8 mouse cellular contexts compared by ENCODE assay signal in the genomic region with DNA sequence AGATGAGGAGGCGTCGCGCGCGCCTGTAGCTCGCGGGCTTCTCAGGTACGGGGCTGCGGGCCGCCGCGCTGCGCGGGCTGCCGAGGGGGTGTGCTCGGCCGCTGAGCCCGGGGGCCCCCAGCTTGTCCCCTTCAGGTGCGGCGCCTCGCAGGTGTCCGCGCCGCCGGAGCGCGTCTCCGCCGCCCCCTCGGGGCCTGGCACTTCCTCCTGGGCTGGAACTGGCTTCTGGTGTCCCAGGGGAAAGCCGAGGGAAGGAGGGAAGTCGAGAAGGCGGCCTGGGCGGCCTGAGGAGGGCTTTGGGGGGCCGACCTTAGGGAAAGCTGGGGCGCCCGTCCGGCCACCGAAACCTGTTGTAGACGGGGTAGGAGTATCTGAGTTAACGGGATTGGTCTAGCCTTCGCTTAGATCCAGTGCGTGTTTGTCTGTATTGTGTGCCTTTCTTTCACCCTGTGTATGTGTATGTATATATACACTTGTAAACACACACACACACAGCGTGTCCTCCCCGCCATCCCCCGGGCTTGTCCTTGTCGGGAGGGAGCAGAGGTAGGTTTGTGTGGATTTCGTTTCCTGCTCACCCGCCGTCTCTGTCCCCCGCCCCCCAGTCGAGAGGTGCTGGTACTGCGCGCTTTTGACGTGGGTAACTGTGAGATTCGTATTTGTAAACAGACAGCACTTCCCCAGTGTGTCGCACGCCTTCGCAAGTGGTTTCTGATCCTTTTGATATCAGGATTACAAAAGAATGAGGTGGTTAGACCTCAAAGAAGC. TPM values are rescaled to one million over a fixed set of nuclear protein-coding genes. Genes with fewer than 3 reads are reported as not detected.
A peak's percentile ranks its signal among the peaks of the same experiment; 100 is the strongest.
DNase-seq lines count a peak whose midpoint lies in the region; ATAC-seq and TF ChIP-seq lines count a peak whose summit lies in the region.

No protein-coding gene starts in this region.

- H3K4me1 ChIP-seq in E14TG2a.4 (replicated peaks; ENCODE audit: low read depth, low read length) = peaks cover 13% of the 10 kb centered on the region
- H3K4me1 ChIP-seq in forebrain, embryonic 11.5 days (replicated peaks; ENCODE audit: control insufficient read depth, insufficient read depth, low read length) = no peaks in the 10 kb centered on the region; the same call in 1 of the 2 replicates
- peaks cover 15% of the 10 kb centered on the region for H3K4me1 ChIP-seq in heart, embryonic 16.5 days (ENCODE audit: control insufficient read depth, insufficient read depth, low read length)
- peaks cover 35% of the 10 kb centered on the region for H3K4me1 ChIP-seq in liver, embryonic 15.5 days (replicated peaks)
- no peaks in the 10 kb centered on the region for H3K4me1 ChIP-seq in neural tube, embryonic 11.5 days (ENCODE audit: control insufficient read depth, insufficient read depth, low read length)
- peaks cover 2% of the 10 kb centered on the region; the same call in 1 of the 2 replicates for H3K4me1 ChIP-seq in stomach, postnatal 0 days (replicated peaks; ENCODE audit: control insufficient read depth, insufficient read depth)

- no peak for TF ChIP-seq CTCF in E14TG2a.4 (conservative IDR thresholded peaks at IDR 0.05; ENCODE audit: low read length)
- TF ChIP-seq CTCF in stomach, postnatal 0 days (IDR thresholded peaks at IDR 0.05; ENCODE audit: low read depth) = peak; percentile 28

- peak overlapping the region; percentile 81 for H3K4me2 ChIP-seq in forebrain, embryonic 11.5 days (ENCODE audit: low read depth, low read length, severe bottlenecking)
- peak overlapping the region; percentile 78 for H3K4me2 ChIP-seq in heart, embryonic 16.5 days (ENCODE audit: low read depth, low read length)
- peak overlapping the region; percentile 96 for H3K4me2 ChIP-seq in liver, embryonic 15.5 days
- H3K4me2 ChIP-seq in neural tube, embryonic 11.5 days (ENCODE audit: low read depth) = peak overlapping the region; percentile 80
- H3K4me2 ChIP-seq in stomach, postnatal 0 days (replicated peaks; ENCODE audit: low read depth) = peak overlapping the region; percentile 80

- peak overlapping the region; percentile 99 for H3K9ac ChIP-seq in forebrain, embryonic 11.5 days (ENCODE audit: low read length)
- H3K9ac ChIP-seq in heart, embryonic 16.5 days (ENCODE audit: low read length) = peak overlapping the region; percentile 97
- peak overlapping the region; percentile 89 for H3K9ac ChIP-seq in liver, embryonic 15.5 days
- peak overlapping the region; percentile 97 for H3K9ac ChIP-seq in neural tube, embryonic 11.5 days (ENCODE audit: low read length)
- peak overlapping the region; percentile 93 for H3K9ac ChIP-seq in stomach, postnatal 0 days (ENCODE audit: low read length)

- ATAC-seq in forebrain, embryonic 11.5 days (replicated peaks; ENCODE audit: low FRiP score) = peak; percentile 60
- peak; percentile 57 for ATAC-seq in heart, embryonic 16.5 days (replicated peaks; ENCODE audit: extremely low read depth, insufficient read depth, low FRiP score)
- ATAC-seq in liver, embryonic 15.5 days (ENCODE audit: insufficient read depth) = peak; percentile 67
- ATAC-seq in neural tube, embryonic 11.5 days (ENCODE audit: insufficient read depth, low FRiP score, low TSS enrichment) = peak; percentile 65
- ATAC-seq in stomach, postnatal 0 days (ENCODE audit: low FRiP score, low TSS enrichment) = peak; percentile 61

- TF ChIP-seq EP300 in stomach, postnatal 0 days (optimal IDR thresholded peaks at IDR 0.05) = no peak

- WGBS in forebrain, embryonic 11.5 days = under 1% methylated on average over 45 of the region's 59 CpGs
- WGBS in heart, embryonic 16.5 days = under 1% methylated on average over 59 of the region's 59 CpGs
- WGBS in liver, embryonic 15.5 days (ENCODE audit: insufficient replicate concordance) = under 1% methylated on average over 59 of the region's 59 CpGs
- under 1% methylated on average over 56 of the region's 59 CpGs for WGBS in neural tube, embryonic 11.5 days
- under 1% methylated on average over 45 of the region's 59 CpGs for WGBS in stomach, postnatal 0 days

- DNase-seq in c-Kit-positive CD71-negative TER-119-negative erythroid progenitor cells, embryonic 14.5 days (ENCODE audit: low read depth) = peak; percentile 51
- peak; percentile 81 for DNase-seq in forebrain, embryonic 11.5 days (ENCODE audit: low spot score)
- DNase-seq in kidney, postnatal 36 days = peak; percentile 56 to 77
- DNase-seq in neural tube, embryonic 11.5 days (ENCODE audit: low spot score) = peak; percentile 74
- DNase-seq in stomach, postnatal 0 days (ENCODE audit: low spot score) = peak; percentile 69

- no peaks in the 10 kb centered on the region for H3K9me3 ChIP-seq in E14TG2a.4 (ENCODE audit: low read length)
- no peaks in the 10 kb centered on the region for H3K9me3 ChIP-seq in forebrain, embryonic 11.5 days (ENCODE audit: control insufficient read depth, low read length)
- no peaks in the 10 kb centered on the region for H3K9me3 ChIP-seq in heart, embryonic 16.5 days (replicated peaks; ENCODE audit: control insufficient read depth, low read length)
- no peaks in the 10 kb centered on the region for H3K9me3 ChIP-seq in liver, embryonic 15.5 days (replicated peaks)
- no peaks in the 10 kb centered on the region for H3K9me3 ChIP-seq in neural tube, embryonic 11.5 days (ENCODE audit: control insufficient read depth, low read length)
- no peaks in the 10 kb centered on the region for H3K9me3 ChIP-seq in stomach, postnatal 0 days (ENCODE audit: control insufficient read depth, low read length)

- peak overlapping the region; percentile 94 for H3K4me3 ChIP-seq in E14TG2a.4 (replicated peaks; ENCODE audit: low read length)
- H3K4me3 ChIP-seq in forebrain, embryonic 11.5 days (ENCODE audit: low read depth, low read length) = peak overlapping the region; percentile 99
- H3K4me3 ChIP-seq in heart, embryonic 16.5 days (ENCODE audit: low read length) = peak overlapping the region; percentile 97
- peak overlapping the region; percentile 99 for H3K4me3 ChIP-seq in liver, embryonic 15.5 days (replicated peaks)
- peak overlapping the region; percentile 95 for H3K4me3 ChIP-seq in neural tube, embryonic 11.5 days (ENCODE audit: low read depth, low read length)
- peak overlapping the region; percentile 97 for H3K4me3 ChIP-seq in stomach, postnatal 0 days (ENCODE audit: low read depth, low read length)

- peak overlapping the region; percentile 99 for H3K27ac ChIP-seq in forebrain, embryonic 11.5 days (ENCODE audit: low read depth, low read length)
- H3K27ac ChIP-seq in heart, embryonic 16.5 days (ENCODE audit: low read length) = peak overlapping the region; percentile 97
- peak overlapping the region; percentile 91 for H3K27ac ChIP-seq in liver, embryonic 15.5 days (replicated peaks)
- peak overlapping the region; percentile 96 for H3K27ac ChIP-seq in neural tube, embryonic 11.5 days (ENCODE audit: low read depth, low read length)
- peak overlapping the region; percentile 96 for H3K27ac ChIP-seq in stomach, postnatal 0 days (replicated peaks)

- H3K27me3 ChIP-seq in E14TG2a.4 (ENCODE audit: insufficient read depth, low read length) = peaks cover 11% of the 10 kb centered on the region; the same call in 1 of the 2 replicates
- H3K27me3 ChIP-seq in forebrain, embryonic 11.5 days (ENCODE audit: control insufficient read depth, insufficient read depth, low read length) = no peaks in the 10 kb centered on the region
- no peaks in the 10 kb centered on the region for H3K27me3 ChIP-seq in heart, embryonic 16.5 days (ENCODE audit: control insufficient read depth, insufficient read depth, low read length)
- H3K27me3 ChIP-seq in liver, embryonic 15.5 days = no peaks in the 10 kb centered on the region
- H3K27me3 ChIP-seq in neural tube, embryonic 11.5 days (ENCODE audit: control insufficient read depth, insufficient read depth, low read length) = no peaks in the 10 kb centered on the region
- H3K27me3 ChIP-seq in stomach, postnatal 0 days (ENCODE audit: control insufficient read depth, insufficient read depth, low read length) = no peaks in the 10 kb centered on the region

- no peaks in the 10 kb centered on the region for H3K36me3 ChIP-seq in E14TG2a.4 (ENCODE audit: insufficient read depth, low read length)
- no peaks in the 10 kb centered on the region; the same call in 1 of the 2 replicates for H3K36me3 ChIP-seq in forebrain, embryonic 11.5 days (ENCODE audit: control insufficient read depth, insufficient read depth, low read length)
- H3K36me3 ChIP-seq in heart, embryonic 16.5 days (ENCODE audit: control insufficient read depth, insufficient read depth) = peaks cover 4% of the 10 kb centered on the region; the same call in 1 of the 2 replicates
- 0 out of 2 replicates have a peak, but pooled peaks cover 2% of the 10 kb centered on the region for H3K36me3 ChIP-seq in liver, embryonic 15.5 days (replicated peaks)
- no peaks in the 10 kb centered on the region for H3K36me3 ChIP-seq in neural tube, embryonic 11.5 days (ENCODE audit: control insufficient read depth, insufficient read depth, low read length)
- H3K36me3 ChIP-seq in stomach, postnatal 0 days (ENCODE audit: control insufficient read depth, insufficient read depth, low read length) = no peaks in the 10 kb centered on the region

RNA-seq across cellular contexts. Expression of a gene that starts 1.1 kb away (rescaled TPM):
- polyA plus RNA-seq in forebrain, embryonic 11.5 days (2014; fragmentation: Nextera tagmentation; extraction: Ambion mirVana) = 75.2 and 92.0 TPM in 2 replicates
- polyA plus RNA-seq in heart, embryonic 16.5 days (2015; fragmentation: Nextera tagmentation; extraction: Ambion mirVana) = 38.7 and 42.3 TPM in 2 replicates
- 16.4 and 17.6 TPM in 2 replicates for polyA plus RNA-seq in liver, embryonic 15.5 days (2015; fragmentation: Nextera tagmentation; extraction: Ambion mirVana)
- polyA plus RNA-seq in neural tube, embryonic 11.5 days (2014; fragmentation: Nextera tagmentation; extraction: Ambion mirVana) = 66.8 and 68.0 TPM in 2 replicates
- polyA plus RNA-seq in stomach, postnatal 0 days (2015; fragmentation: Nextera tagmentation; extraction: Ambion mirVana) = 29.4 and 33.8 TPM in 2 replicates

RNA-seq across cellular contexts. Expression of a gene that starts 53.6 kb away (rescaled TPM):
- 38.7 and 39.3 TPM in 2 replicates for polyA plus RNA-seq in forebrain, embryonic 11.5 days (2014; fragmentation: Nextera tagmentation; extraction: Ambion mirVana)
- 51.4 and 53.6 TPM in 2 replicates for polyA plus RNA-seq in heart, embryonic 16.5 days (2015; fragmentation: Nextera tagmentation; extraction: Ambion mirVana)
- 9.7 and 10.1 TPM in 2 replicates for polyA plus RNA-seq in liver, embryonic 15.5 days (2015; fragmentation: Nextera tagmentation; extraction: Ambion mirVana)
- 51.3 and 51.7 TPM in 2 replicates for polyA plus RNA-seq in neural tube, embryonic 11.5 days (2014; fragmentation: Nextera tagmentation; extraction: Ambion mirVana)
- polyA plus RNA-seq in stomach, postnatal 0 days (2015; fragmentation: Nextera tagmentation; extraction: Ambion mirVana) = 34.5 and 35.5 TPM in 2 replicates

Comparison
In these comparisons a context has a peak if more than half of its experiments do, and no peak if none do; other contexts are left out.
1. Peak in every context shown above with its lines: DNase-seq, ATAC-seq, H3K4me3 ChIP-seq and H3K27ac ChIP-seq.